Mouse (Mus musculus): Measurements from ENCODE around the gene Zcchc24. TPM values are rescaled to one million over a fixed set of nuclear protein-coding genes. Genes with fewer than 3 reads are reported as not detected.

The Zcchc24 gene
- polyA plus RNA-seq, 1 experiment: 36.4 TPM

DNA sequence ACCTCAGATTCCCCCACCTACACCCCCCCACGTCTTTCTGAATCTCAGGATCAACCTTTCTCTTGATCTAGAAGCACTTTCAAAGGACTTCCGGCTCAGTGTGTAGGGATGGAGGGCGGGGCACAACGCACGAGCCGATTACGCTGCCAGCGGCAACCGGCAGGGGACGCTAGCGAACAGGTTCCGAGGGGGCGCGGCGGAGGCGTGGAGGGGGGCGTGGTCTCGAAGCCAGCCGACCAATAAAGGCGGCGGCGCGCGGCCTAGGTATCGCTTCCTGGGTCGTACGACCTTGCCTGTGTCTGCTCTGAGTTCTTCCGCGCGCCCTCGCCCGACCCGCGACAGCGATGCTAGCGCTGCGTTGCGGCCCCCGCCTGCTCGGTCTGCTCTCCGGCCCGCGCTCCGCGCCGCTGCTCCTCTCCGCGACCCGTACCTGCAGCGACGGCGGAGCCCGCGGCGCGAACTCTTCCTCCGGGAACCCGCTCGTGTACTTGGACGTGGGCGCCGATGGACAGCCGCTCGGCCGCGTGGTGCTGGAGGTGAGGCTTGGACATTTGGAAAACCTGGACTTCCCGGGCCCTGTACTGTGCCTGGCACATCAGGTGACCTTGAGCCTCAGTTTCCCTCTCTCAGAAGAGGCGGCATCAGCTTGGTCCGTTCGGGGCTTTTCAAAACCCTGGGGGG is 74.8 kb downstream of the Zcchc24 start, which contains the start of gene Ppif:
Gene Ppif (plus strand): TSS at position 267 of the 681 bp plus-strand sequence.
- Histone ChIP-seq H3ac (ENCODE audit: control insufficient read depth, insufficient read length, low read depth) (peak within 1 kb of the TSS; percentile 77), H3K27me3 (ENCODE audit: control insufficient read depth, insufficient read depth, insufficient read length) (no peaks in the 10 kb centered on the region), H3K79me3 (ENCODE audit: low read depth) (peaks cover 16% of the 10 kb centered on the region), H3K4me3 (ENCODE audit: insufficient read depth, poor library complexity, severe bottlenecking) (peak within 1 kb of the TSS; percentile 90), H3K79me2 (ENCODE audit: control insufficient read depth, insufficient read depth) (peaks cover 29% of the 10 kb centered on the region), H3K36me3 (ENCODE audit: control insufficient read depth, insufficient read depth) (peaks cover 26% of the 10 kb centered on the region)
- TF ChIP-seq USF1 (IDR thresholded peaks at IDR 0.05; ENCODE audit: low read depth) (no peak), MAX (IDR thresholded peaks at IDR 0.05) (peak; percentile 69), CTCF (IDR thresholded peaks at IDR 0.05; ENCODE audit: control insufficient read depth, insufficient read depth, insufficient read length) (peak; percentile 98)

DNA sequence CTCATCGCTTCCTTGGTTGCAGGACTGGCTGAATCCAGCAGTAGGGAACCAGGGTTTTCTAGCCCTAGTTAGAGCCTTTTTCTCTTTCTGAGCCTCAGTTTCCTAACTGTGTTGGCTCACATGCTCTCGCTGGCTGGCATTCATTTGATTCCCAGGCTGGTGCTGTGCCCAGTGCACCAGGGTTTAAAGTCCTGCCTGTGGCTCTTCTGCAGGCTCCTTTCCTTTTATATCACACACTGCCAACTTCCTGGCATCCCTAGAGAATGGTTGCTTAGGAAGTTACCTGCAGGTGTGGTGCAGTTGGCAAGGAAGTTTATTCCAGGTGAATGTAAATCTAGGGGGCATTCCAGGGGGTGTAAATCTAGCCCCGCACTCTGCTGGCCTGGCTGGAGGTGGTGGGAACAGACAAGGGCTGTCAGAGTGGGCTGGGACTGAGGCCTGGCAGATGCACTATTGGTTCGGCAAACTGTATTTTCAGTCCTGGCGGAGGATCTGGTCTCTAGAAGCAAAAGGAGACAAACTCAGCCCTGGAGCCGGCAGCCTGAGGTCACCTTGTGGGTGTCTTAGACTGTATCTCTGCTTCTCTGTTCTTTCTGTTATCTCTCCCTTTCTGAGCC is 75.5 kb downstream of the Zcchc24 start:
- Histone ChIP-seq H3K79me3 (ENCODE audit: low read depth) (peaks cover 16% of the 10 kb centered on the region), H3K4me3 (ENCODE audit: insufficient read depth, poor library complexity, severe bottlenecking) (no peak overlapping the region), H3K36me3 (ENCODE audit: control insufficient read depth, insufficient read depth) (peaks cover 21% of the 10 kb centered on the region), H3K79me2 (ENCODE audit: control insufficient read depth, insufficient read depth) (peaks cover 29% of the 10 kb centered on the region), H3K27me3 (ENCODE audit: control insufficient read depth, insufficient read depth, insufficient read length) (no peaks in the 10 kb centered on the region), H3ac (ENCODE audit: control insufficient read depth, insufficient read length, low read depth) (no peak overlapping the region)
- TF ChIP-seq MAX (IDR thresholded peaks at IDR 0.05) (no peak), MYOG (IDR thresholded peaks at IDR 0.05; ENCODE audit: control insufficient read depth, extremely low read depth, insufficient read length) (no peak), CEBPB (IDR thresholded peaks at IDR 0.05; ENCODE audit: low read depth) (no peak), USF1 (IDR thresholded peaks at IDR 0.05; ENCODE audit: low read depth) (no peak), CTCF (IDR thresholded peaks at IDR 0.05; ENCODE audit: control insufficient read depth, insufficient read depth, insufficient read length) (no peak), FOSL1 (IDR thresholded peaks at IDR 0.05; ENCODE audit: insufficient read depth, low read length, poor library complexity, severe bottlenecking) (no peak), MYOD1 (IDR thresholded peaks at IDR 0.05; ENCODE audit: control insufficient read depth, insufficient read length, low read depth) (no peak)

DNA sequence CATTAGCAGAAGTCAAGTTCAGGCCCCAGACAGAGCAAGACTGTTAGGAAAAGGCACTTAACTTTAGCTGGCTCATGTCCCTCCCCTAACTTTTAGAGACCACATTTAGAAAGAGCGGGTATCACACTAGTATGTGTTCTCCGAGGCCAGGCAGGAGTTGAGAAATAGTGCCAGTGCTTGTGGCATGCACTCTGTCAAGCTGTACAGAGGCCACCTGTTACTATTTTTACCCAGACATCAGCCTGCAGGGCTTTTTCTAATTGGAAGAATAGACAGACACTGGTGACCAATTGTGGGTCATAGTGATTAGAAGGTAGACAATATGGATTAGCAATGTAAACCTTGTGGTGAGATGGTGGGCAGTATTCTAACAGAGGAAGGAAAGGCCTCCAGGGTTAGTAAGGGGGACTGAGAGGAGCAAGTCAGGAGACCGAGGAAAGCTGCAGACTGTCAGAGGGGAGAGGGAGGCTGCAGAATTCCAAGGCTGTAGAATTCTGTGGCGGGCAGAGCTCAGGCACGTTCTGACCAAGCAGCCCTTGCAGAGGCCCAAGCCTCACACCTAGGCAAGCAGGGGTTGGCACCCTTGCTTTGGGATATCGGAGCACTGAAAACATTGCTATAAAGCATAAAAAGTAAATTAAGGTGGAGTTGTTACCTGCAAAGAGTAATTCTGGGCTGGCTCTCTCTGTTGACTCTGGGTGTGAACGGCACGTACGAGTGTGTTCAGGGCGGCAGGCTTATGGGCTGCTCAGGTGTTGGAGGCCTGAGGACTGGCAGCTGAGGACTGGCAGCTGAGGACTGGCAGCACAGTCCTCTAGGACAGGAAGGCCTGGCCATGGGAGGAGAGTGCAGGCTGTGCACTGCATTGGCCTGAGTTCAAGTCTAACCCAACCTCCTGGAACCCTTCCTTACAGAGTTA is 81.6 kb downstream of the Zcchc24 start:
- TF ChIP-seq USF1 (IDR thresholded peaks at IDR 0.05; ENCODE audit: low read depth) (no peak), FOSL1 (IDR thresholded peaks at IDR 0.05; ENCODE audit: insufficient read depth, low read length, poor library complexity, severe bottlenecking) (no peak), MAX (IDR thresholded peaks at IDR 0.05) (no peak), CTCF (IDR thresholded peaks at IDR 0.05; ENCODE audit: control insufficient read depth, insufficient read depth, insufficient read length) (no peak), MYOD1 (IDR thresholded peaks at IDR 0.05; ENCODE audit: control insufficient read depth, insufficient read length, low read depth) (no peak), MYOG (IDR thresholded peaks at IDR 0.05; ENCODE audit: control insufficient read depth, extremely low read depth, insufficient read length) (no peak), CEBPB (IDR thresholded peaks at IDR 0.05; ENCODE audit: low read depth) (no peak)
- Histone ChIP-seq H3K27me3 (ENCODE audit: control insufficient read depth, insufficient read depth, insufficient read length) (no peaks in the 10 kb centered on the region), H3K79me3 (ENCODE audit: low read depth) (no peaks in the 10 kb centered on the region), H3K4me3 (ENCODE audit: insufficient read depth, poor library complexity, severe bottlenecking) (no peak overlapping the region), H3K79me2 (ENCODE audit: control insufficient read depth, insufficient read depth) (no peaks in the 10 kb centered on the region), H3K36me3 (ENCODE audit: control insufficient read depth, insufficient read depth) (no peaks in the 10 kb centered on the region), H3ac (ENCODE audit: control insufficient read depth, insufficient read length, low read depth) (no peak overlapping the region)

DNA sequence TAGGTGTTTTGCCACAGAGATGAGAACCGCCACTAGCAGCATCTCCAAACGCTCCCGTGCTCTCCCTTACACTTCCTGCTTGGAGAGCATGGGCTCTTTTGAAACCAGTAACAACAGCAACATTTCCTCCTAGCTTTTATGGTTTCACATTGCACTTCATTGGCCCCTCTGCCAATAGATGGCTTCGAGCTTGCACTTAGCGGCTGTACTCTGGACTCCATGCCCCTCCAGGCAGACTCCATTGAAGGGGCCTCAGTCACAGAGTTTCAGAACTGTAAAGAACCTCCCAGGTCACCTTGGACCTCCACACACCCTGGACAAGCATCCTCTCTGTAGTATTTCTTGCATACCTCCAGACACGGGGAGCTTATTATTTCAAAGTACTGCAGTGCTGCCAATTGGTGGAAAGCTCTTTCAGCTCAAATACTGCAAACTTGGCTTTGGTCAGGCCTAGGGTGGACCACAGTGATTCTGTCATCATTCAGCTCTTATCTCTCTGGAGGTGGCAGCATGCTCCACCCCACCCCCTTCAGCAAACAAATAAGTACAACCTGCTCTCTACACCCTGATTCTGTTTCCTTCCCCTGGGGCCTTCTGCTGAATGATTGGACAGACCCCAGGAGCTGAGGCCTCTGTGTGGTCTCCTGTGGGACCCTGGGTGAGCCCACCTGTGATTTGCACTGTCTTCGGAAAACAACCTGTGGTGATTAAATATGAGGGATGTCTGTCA is 82.5 kb downstream of the Zcchc24 start:
- TF ChIP-seq MYOG (IDR thresholded peaks at IDR 0.05; ENCODE audit: control insufficient read depth, extremely low read depth, insufficient read length): no peak
- no peak for TF ChIP-seq USF1 (IDR thresholded peaks at IDR 0.05; ENCODE audit: low read depth)
- TF ChIP-seq CEBPB (IDR thresholded peaks at IDR 0.05; ENCODE audit: low read depth): no peak
- no peak for TF ChIP-seq FOSL1 (IDR thresholded peaks at IDR 0.05; ENCODE audit: insufficient read depth, low read length, poor library complexity, severe bottlenecking)
- no peak for TF ChIP-seq MYOD1 (IDR thresholded peaks at IDR 0.05; ENCODE audit: control insufficient read depth, insufficient read length, low read depth)
- no peaks in the 10 kb centered on the region for H3K79me2 ChIP-seq (ENCODE audit: control insufficient read depth, insufficient read depth)
- no peak overlapping the region for H3ac ChIP-seq (ENCODE audit: control insufficient read depth, insufficient read length, low read depth)
- no peaks in the 10 kb centered on the region for H3K27me3 ChIP-seq (ENCODE audit: control insufficient read depth, insufficient read depth, insufficient read length)
- no peak overlapping the region for H3K4me3 ChIP-seq (ENCODE audit: insufficient read depth, poor library complexity, severe bottlenecking)
- H3K36me3 ChIP-seq (ENCODE audit: control insufficient read depth, insufficient read depth): no peaks in the 10 kb centered on the region
- H3K79me3 ChIP-seq (ENCODE audit: low read depth): no peaks in the 10 kb centered on the region

DNA sequence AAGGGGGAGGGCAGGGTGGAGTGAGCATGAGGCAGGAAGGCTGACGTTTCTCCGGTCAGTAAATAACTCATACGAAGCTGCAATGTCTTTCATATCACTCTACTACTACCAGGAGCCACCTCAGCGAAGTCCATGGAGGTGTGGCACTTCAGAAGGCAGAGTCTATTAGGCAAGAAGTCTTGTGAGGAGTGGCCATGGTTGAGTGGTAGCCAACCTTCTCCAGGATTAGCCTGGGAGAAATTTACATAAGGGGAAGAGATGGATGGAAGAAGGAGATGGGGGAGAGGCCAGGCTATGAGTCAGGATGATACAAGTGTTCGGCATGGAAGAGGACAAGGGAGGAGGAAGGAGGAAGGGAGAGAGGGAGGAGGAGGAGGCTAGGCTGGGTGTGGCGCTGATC is 86.8 kb downstream of the Zcchc24 start:
- peak; percentile 70 for TF ChIP-seq CEBPB (IDR thresholded peaks at IDR 0.05; ENCODE audit: low read depth)
- no peak for TF ChIP-seq MAX (IDR thresholded peaks at IDR 0.05)

More for the DNA sequence above, 86.8 kb downstream of the Zcchc24 start:
- Histone ChIP-seq H3K27me3 (ENCODE audit: control insufficient read depth, insufficient read depth, insufficient read length) (no peaks in the 10 kb centered on the region), H3ac (ENCODE audit: control insufficient read depth, insufficient read length, low read depth) (no peak overlapping the region), H3K4me3 (ENCODE audit: insufficient read depth, poor library complexity, severe bottlenecking) (no peak overlapping the region), H3K36me3 (ENCODE audit: control insufficient read depth, insufficient read depth) (no peaks in the 10 kb centered on the region), H3K79me2 (ENCODE audit: control insufficient read depth, insufficient read depth) (no peaks in the 10 kb centered on the region), H3K79me3 (ENCODE audit: low read depth) (no peaks in the 10 kb centered on the region)

Measured in C2C12 (cell line).